In genomic region chr19:8929224-8930088, GRCm38 (mm10) we compare ENCODE assay signal across 8 mouse cellular contexts. TPM values are rescaled to one million over a fixed set of nuclear protein-coding genes. Genes with fewer than 3 reads are reported as not detected.
A peak's percentile ranks its signal among the peaks of the same experiment; 100 is the strongest.
DNase-seq lines count a peak whose midpoint lies in the region; ATAC-seq lines count a peak whose summit lies in the region.

Rom1 (minus strand) TSS chr19:8929356.
Eml3 (plus strand) TSS chr19:8929552.

- peak within 1 kb of the TSS; percentile 79 for H3K4me2 ChIP-seq in intestine, embryonic 14.5 days (ENCODE audit: low read length)
- H3K4me2 ChIP-seq in limb, embryonic 15.5 days, result peak within 1 kb of the TSS; percentile 74
- peak within 1 kb of the TSS; percentile 81 for H3K4me2 ChIP-seq in midbrain, embryonic 16.5 days (ENCODE audit: low read length)

- H3K4me3 ChIP-seq in intestine, embryonic 14.5 days (ENCODE audit: low read depth, low read length), result peak within 1 kb of the TSS; percentile 78
- H3K4me3 ChIP-seq in limb, embryonic 15.5 days, result peak within 1 kb of the TSS; percentile 84
- peak within 1 kb of the TSS; percentile 47 for H3K4me3 ChIP-seq in midbrain, embryonic 16.5 days (ENCODE audit: low read depth, low read length)

- intact Hi-C loops in gastrocnemius, postnatal 36 days (cut with DNase I), result loop anchor here (2.0 kb wide), 1 partner anchor 57 kb away; no protein-coding TSS in a partner anchor

- no peaks in the 10 kb centered on the region for H3K27me3 ChIP-seq in intestine, embryonic 14.5 days (replicated peaks; ENCODE audit: control insufficient read depth, insufficient read depth, low read length)
- H3K27me3 ChIP-seq in limb, embryonic 15.5 days, result no peaks in the 10 kb centered on the region
- no peaks in the 10 kb centered on the region for H3K27me3 ChIP-seq in midbrain, embryonic 16.5 days (ENCODE audit: control insufficient read depth, insufficient read depth, low read depth, low read length)

- no peaks in the 10 kb centered on the region for H3K9me3 ChIP-seq in intestine, embryonic 14.5 days (ENCODE audit: control insufficient read depth, low read length)
- no peaks in the 10 kb centered on the region for H3K9me3 ChIP-seq in limb, embryonic 15.5 days
- H3K9me3 ChIP-seq in midbrain, embryonic 16.5 days (replicated peaks; ENCODE audit: control insufficient read depth, low read length, poor library complexity, severe bottlenecking), result no peaks in the 10 kb centered on the region

- peak within 1 kb of the TSS; percentile 78 for H3K9ac ChIP-seq in intestine, embryonic 14.5 days (ENCODE audit: low read length)
- peak within 1 kb of the TSS; percentile 76 for H3K9ac ChIP-seq in limb, embryonic 15.5 days
- H3K9ac ChIP-seq in midbrain, embryonic 16.5 days (ENCODE audit: low read depth, low read length), result peak within 1 kb of the TSS; percentile 75

- ATAC-seq in intestine, embryonic 14.5 days (replicated peaks; ENCODE audit: low FRiP score, low TSS enrichment, low read depth), result peak; percentile 81
- ATAC-seq in limb, embryonic 15.5 days (ENCODE audit: insufficient number of reproducible peaks, low FRiP score, low TSS enrichment, low read depth), result peak; percentile 75
- peak; percentile 63 for ATAC-seq in midbrain, embryonic 16.5 days

- peak within 1 kb of the TSS; percentile 81 for H3K27ac ChIP-seq in intestine, embryonic 14.5 days (ENCODE audit: low read depth)
- peak within 1 kb of the TSS; percentile 88 for H3K27ac ChIP-seq in limb, embryonic 15.5 days
- H3K27ac ChIP-seq in midbrain, embryonic 16.5 days (ENCODE audit: low read length), result no peak within 1 kb of the TSS

- H3K4me1 ChIP-seq in intestine, embryonic 14.5 days (replicated peaks; ENCODE audit: control insufficient read depth, insufficient read depth, low read length), result peaks cover 13% of the 10 kb centered on the region
- H3K4me1 ChIP-seq in limb, embryonic 15.5 days, result peaks cover 29% of the 10 kb centered on the region
- H3K4me1 ChIP-seq in midbrain, embryonic 16.5 days (ENCODE audit: control insufficient read depth, insufficient read depth, low read length), result peaks cover 7% of the 10 kb centered on the region; the same call in 1 of the 2 replicates

- peak; percentile 73 to 75 for DNase-seq in right cerebral cortex, postnatal 10 days (ENCODE audit: low spot score in 2 of 2)
- no peak for DNase-seq in right cerebral cortex, postnatal 36 days (ENCODE audit: low spot score in 2 of 2)
- peak; percentile 90 for DNase-seq in embryo, embryonic 10 days (ENCODE audit: low spot score)
- DNase-seq in gastrocnemius, postnatal 36 days, result peak; percentile 93 to 96
- DNase-seq in intestine, embryonic 14.5 days (ENCODE audit: low spot score), result peak; percentile 84
- peak; percentile 90 to 94 for DNase-seq in spleen, postnatal 36 days (ENCODE audit: low spot score in 2 of 2)

- peaks cover 39% of the 10 kb centered on the region for H3K36me3 ChIP-seq in intestine, embryonic 14.5 days (ENCODE audit: control insufficient read depth, insufficient read depth, low read length)
- H3K36me3 ChIP-seq in limb, embryonic 15.5 days, result peaks cover 46% of the 10 kb centered on the region
- peaks cover 12% of the 10 kb centered on the region for H3K36me3 ChIP-seq in midbrain, embryonic 16.5 days (ENCODE audit: control insufficient read depth, insufficient read depth, low read length)

- WGBS in intestine, embryonic 14.5 days, result under 1% methylated on average over 68 of the region's 74 CpGs
- under 1% methylated on average over 72 of the region's 74 CpGs for WGBS in limb, embryonic 15.5 days
- under 1% methylated on average over 65 of the region's 74 CpGs for WGBS in midbrain, embryonic 16.5 days

RNA-seq across cellular contexts. Expression of gene Rom1, which starts in this region (rescaled TPM):
- 10 to 100 TPM in 1 of 2 experiments, 1 to 10 TPM in 1; 6.9 to 11.0 TPM for total RNA-seq in gastrocnemius, postnatal 36 days (2021)
- 1.1 and 1.8 TPM in 2 replicates for polyA plus RNA-seq in intestine, embryonic 14.5 days (2014; fragmentation: Nextera tagmentation; extraction: Ambion mirVana)
- polyA plus RNA-seq in limb, embryonic 15.5 days (2015; fragmentation: Nextera tagmentation; extraction: Ambion mirVana), result 4.0 and 4.6 TPM in 2 replicates
- polyA plus RNA-seq in midbrain, embryonic 16.5 days (2015; fragmentation: Nextera tagmentation; extraction: Ambion mirVana), result 1.4 and 2.2 TPM in 2 replicates

RNA-seq across cellular contexts. Expression of gene Eml3, which starts in this region (rescaled TPM):
- total RNA-seq in gastrocnemius, postnatal 36 days (2021), result 1 to 10 TPM; 5.1 to 7.3 TPM
- 16.8 and 18.4 TPM in 2 replicates for polyA plus RNA-seq in intestine, embryonic 14.5 days (2014; fragmentation: Nextera tagmentation; extraction: Ambion mirVana)
- 41.8 and 42.7 TPM in 2 replicates for polyA plus RNA-seq in limb, embryonic 15.5 days (2015; fragmentation: Nextera tagmentation; extraction: Ambion mirVana)
- polyA plus RNA-seq in midbrain, embryonic 16.5 days (2015; fragmentation: Nextera tagmentation; extraction: Ambion mirVana), result 8.6 and 9.1 TPM in 2 replicates

Comparison
In these comparisons a context has a peak if more than half of its experiments do, and no peak if none do; other contexts are left out.
1. DNase-seq: peak in right cerebral cortex, postnatal 10 days (2 of 2), embryo, embryonic 10 days (single experiment), gastrocnemius, postnatal 36 days (2 of 2), intestine, embryonic 14.5 days (single experiment) and spleen, postnatal 36 days (2 of 2); none in right cerebral cortex, postnatal 36 days (0 of 2).
2. Peak in every context shown above with its lines, with median percentiles within 50 percentile points of each other: ATAC-seq, H3K4me2 ChIP-seq, H3K4me3 ChIP-seq and H3K9ac ChIP-seq.